Mouse (Mus musculus) mature B cell (primary cell): ENCODE measurements around the gene Pard3.

Experiments
- in situ Hi-C: fragments of 300-500 bp; cut with MboI; formaldehyde crosslinking; loops from 2 replicates; pipeline ENCODE4 v1.14.3; 2019

The Pard3 gene

GRCm38 (mm10) chr8:127292307-127292706 is 228.6 kb downstream of the Pard3 start:
- in situ Hi-C loops = no loop called here

- in situ Hi-C loops = no loop called here
These were observed 229.5 kb downstream of the Pard3 start for GRCm38 (mm10) chr8:127293025-127293729.

GRCm38 (mm10) chr8:127294061-127294460 is 230.4 kb downstream of the Pard3 start:
- in situ Hi-C loops = no loop called here

DNA sequence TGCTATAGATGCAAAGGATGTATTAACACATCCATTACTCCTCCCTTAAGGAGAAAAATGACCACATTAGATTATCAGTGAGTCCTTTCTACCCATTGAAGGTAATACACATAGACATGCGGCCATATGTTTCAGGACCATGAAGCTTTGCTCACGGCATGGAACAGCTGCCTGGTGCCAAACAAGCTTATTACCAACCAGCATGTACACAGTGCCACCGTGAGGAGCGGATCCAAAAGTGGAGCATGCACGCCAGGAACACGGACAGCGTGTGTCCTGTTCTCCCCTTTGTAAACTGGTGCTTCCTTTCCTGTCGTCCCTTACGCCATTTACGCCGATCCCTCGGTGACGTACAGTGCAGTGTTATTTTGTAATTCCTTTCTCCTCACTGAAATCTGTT is 232.2 kb downstream of the Pard3 start:
- in situ Hi-C loops = no loop called here

- in situ Hi-C loops = no loop called here
These were observed 236.8 kb downstream of the Pard3 start for GRCm38 (mm10) chr8:127300493-127300892.

GRCm38 (mm10) chr8:127302847-127303445 is 239.3 kb downstream of the Pard3 start:
- in situ Hi-C loops = no loop called here

- in situ Hi-C loops = no loop called here
These were observed 243.3 kb downstream of the Pard3 start for GRCm38 (mm10) chr8:127307026-127307425.

GRCm38 (mm10) chr8:127309363-127309762 is 245.7 kb downstream of the Pard3 start:
- in situ Hi-C loops = no loop called here

- in situ Hi-C loops = no loop called here
These were observed 252.1 kb downstream of the Pard3 start for GRCm38 (mm10) chr8:127315811-127316210.

GRCm38 (mm10) chr8:127317914-127318313 is 254.2 kb downstream of the Pard3 start:
- in situ Hi-C loops = no loop called here

- in situ Hi-C loops = no loop called here
These were observed 254.9 kb downstream of the Pard3 start for GRCm38 (mm10) chr8:127318377-127319159.

GRCm38 (mm10) chr8:127320930-127321329 is 257.2 kb downstream of the Pard3 start:
- in situ Hi-C loops = no loop called here

DNA sequence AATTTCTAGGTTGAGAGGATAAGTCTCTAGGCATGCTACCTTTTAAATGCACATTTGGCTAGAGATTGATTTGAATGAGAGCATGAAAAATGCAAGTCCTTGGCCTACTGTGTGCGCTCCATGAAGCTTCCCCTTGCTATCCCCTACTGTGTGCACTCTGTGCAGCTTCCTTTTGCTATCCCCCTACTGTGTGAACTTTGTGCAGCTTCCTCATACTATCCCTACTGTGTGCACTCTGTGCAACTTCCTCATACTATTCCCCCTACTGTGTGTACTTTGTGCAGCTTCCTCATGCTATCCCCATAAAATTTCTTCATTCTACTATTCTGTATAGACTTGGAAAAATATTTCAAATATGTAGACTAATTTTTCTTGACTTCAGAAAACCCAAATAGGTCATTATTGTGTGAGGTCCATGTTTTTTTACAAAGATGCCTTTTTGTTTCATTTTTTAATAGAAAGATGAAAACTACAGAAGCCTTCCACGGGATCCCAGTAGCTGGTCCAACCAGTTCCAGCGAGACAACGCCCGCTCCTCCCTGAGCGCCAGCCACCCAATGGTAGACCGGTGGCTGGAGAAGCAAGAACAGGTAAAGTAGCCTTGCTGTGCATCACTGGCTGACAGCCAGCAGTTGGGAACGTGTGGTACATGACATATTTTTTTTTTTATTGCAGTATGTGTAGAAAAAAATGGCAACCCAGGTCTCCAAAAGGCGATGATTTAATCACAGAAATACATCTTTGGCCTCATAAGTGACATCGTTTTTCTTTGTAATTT is 260.1 kb downstream of the Pard3 start:
- in situ Hi-C loops = no loop called here

GRCm38 (mm10) chr8:127324836-127325570 is 261.3 kb downstream of the Pard3 start:
- in situ Hi-C loops = loop anchor here (25.0 kb wide), 1 partner anchor 1037 kb away; the partner anchor contains the start of gene Nrp1

GRCm38 (mm10) chr8:127325749-127326148 is 262.1 kb downstream of the Pard3 start:
- in situ Hi-C loops = loop anchor here (25.0 kb wide), 1 partner anchor 1037 kb away; the partner anchor contains the start of gene Nrp1

DNA sequence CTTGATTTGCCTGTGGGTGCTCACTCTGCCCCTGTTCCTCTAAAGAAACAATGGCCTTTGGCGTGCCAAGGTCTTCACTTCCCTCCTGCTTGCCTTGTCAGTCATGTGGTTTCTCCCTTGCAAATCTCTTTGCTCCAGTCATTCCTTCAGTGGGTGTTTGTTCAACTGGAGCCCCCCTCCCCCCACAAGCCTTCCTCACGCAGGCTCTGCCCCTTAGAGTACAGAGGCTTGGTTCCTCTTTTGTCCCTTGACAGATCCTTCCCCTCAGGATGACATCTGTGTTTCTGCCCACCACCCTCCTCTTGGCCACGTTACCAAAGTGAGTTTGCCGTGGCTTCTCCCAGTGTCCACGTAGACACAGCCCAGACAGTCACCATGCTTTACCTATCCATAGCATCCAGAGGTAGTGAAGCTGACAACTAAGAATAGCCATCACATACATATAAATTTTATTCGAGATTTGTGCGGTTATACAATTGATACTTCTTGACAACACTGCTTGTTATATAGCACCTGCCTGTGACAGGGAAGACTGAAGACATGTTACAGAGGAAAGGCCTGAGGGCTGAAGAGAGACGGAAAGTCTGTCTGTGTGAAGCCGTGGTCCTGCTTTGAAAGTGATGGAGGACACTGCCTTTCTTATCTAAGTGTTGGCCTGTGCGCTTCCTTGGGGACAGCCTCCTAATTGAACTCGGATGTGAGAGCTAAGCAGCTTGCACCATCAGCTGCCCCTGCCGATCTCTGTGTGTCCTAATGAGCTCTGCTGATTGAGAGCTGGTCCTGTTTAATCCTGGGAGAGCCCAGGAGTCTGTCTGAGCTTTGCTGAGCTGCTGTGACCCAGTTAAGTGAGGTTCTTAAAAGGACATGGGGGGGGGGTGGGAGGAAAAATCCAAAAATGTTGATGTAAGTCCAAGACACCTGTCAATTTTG is 266.8 kb downstream of the Pard3 start:
- in situ Hi-C loops = loop anchor here (25.0 kb wide), 1 partner anchor 1032 kb away; the partner anchor contains the start of gene Nrp1

DNA sequence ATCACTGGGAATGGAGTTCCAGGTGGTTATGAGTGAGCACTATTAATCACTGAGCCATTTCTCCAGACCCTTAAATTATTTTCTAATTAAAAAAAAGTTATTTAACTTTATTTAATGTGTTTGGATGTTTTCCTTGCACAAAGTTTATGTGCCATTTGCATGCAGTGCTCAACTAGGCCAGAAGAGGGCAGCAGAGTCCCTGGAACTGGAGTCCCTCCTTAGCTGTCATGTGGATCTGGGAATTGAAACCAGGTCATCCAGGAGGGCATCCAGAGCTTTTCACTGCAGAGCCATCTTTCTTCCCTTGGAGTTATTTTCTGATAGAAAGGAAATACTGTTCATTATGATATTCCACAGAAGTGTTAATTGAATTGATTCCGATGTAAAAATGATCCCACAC is 268.1 kb downstream of the Pard3 start:
- in situ Hi-C loops = loop anchor here (25.0 kb wide), 1 partner anchor 1031 kb away; the partner anchor contains the start of gene Nrp1

DNA sequence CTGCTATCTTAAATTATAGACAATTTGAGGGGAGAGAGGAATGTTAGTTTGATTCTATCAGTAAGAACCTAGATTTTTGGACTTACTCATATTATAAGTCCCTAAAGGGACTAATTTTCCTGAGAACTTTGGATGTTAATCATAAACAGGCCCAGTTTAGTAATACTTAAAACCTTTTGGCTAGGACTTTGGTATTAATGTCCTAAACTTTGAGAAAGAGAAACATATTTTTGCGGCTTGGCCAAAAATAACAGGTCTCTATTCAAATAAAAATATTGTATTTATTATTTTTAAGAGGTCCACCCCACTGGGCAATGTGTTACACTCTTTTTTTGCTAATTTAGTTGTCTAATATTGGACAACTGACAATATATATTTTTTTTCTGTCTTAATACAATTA is 271.5 kb downstream of the Pard3 start:
- in situ Hi-C loops = loop anchor here (25.0 kb wide), 1 partner anchor 1027 kb away; the partner anchor contains the start of gene Nrp1

GRCm38 (mm10) chr8:127338183-127338582 is 274.5 kb downstream of the Pard3 start:
- in situ Hi-C loops = loop anchor here (25.0 kb wide), 1 partner anchor 1024 kb away; the partner anchor contains the start of gene Nrp1

DNA sequence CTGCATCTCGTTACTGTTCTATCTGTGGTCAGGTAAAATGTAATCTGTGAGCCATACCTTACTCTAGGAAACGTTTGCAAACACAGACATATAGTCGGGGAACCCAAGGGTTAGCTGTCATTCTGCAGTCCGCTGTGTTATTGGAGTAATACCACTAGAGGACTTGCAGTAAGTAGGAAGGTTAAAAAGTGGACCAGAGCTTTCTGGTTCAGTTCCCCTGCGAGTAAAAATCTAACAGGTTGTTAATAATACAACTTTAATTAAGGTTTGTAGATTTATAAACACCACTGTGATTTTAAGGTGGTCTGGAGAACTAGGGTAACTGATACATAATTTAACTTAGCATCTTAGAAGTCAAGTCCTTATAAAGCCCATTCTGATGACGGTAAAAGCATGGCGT is 277.4 kb downstream of the Pard3 start:
- in situ Hi-C loops = loop anchor here (25.0 kb wide), 1 partner anchor 1021 kb away; the partner anchor contains the start of gene Nrp1
